Mouse (Mus musculus) heart, postnatal 0 days (tissue): ENCODE measurements around the gene Gm21119. TPM values are rescaled to one million over a fixed set of nuclear protein-coding genes. Genes with fewer than 3 reads are reported as not detected.
"Not testable (repeated sequence)": the region's sequence is repeated elsewhere in the genome, so short reads cannot be mapped to it uniquely, and the experiment has no call there.

ENCODE experiments used
- ATAC-seq: fragments of 200-750 bp; cut with Nextera tagmentation; 2 replicates; pipeline ENCODE4 v1.8.0; 2017; ENCODE audit warnings: low read depth, moderate number of reproducible peaks, moderate library complexity; ENCODE audit not compliant: insufficient read depth
- DNase-seq: peaks from one replicate; pipeline ENCODE4 v3.0.0-alpha.2; 2016; ENCODE audit warnings: low spot score
- H3K27ac ChIP-seq: fragments of 300-500 bp; sonication (generic); 2 replicates; pipeline ENCODE4 v1.5.1; 2014; ENCODE audit warnings: low read depth, mild to moderate bottlenecking
- H3K27me3 ChIP-seq: fragments of 300-500 bp; sonication (generic); 2 replicates; pipeline ENCODE4 v1.6.1; 2014; ENCODE audit warnings: low read length, mixed read lengths; ENCODE audit not compliant: control insufficient read depth, insufficient read depth
- H3K36me3 ChIP-seq: fragments of 300-500 bp; sonication (generic); replicated peaks from 2 replicates; pipeline ENCODE4 v1.6.1; 2014; ENCODE audit warnings: low read length, mixed read lengths; ENCODE audit not compliant: control insufficient read depth, insufficient read depth
- H3K4me1 ChIP-seq: fragments of 300-500 bp; sonication (generic); 2 replicates; pipeline ENCODE4 v1.6.1; 2014; ENCODE audit warnings: antibody characterized with exemption; ENCODE audit not compliant: control insufficient read depth, insufficient read depth
- H3K4me2 ChIP-seq: fragments of 300-500 bp; sonication (generic); 2 replicates; pipeline ENCODE4 v1.6.1; 2014; ENCODE audit warnings: low read depth, mild to moderate bottlenecking, low read length, moderate library complexity
- H3K4me3 ChIP-seq: fragments of 300-500 bp; sonication (generic); 2 replicates; pipeline ENCODE4 v1.5.1; 2014; ENCODE audit warnings: low read depth, low read length
- H3K9ac ChIP-seq: fragments of 300-500 bp; sonication (generic); replicated peaks from 2 replicates; pipeline ENCODE4 v1.6.1; 2014; ENCODE audit warnings: low read depth, low read length, mixed read lengths
- H3K9me3 ChIP-seq: fragments of 300-500 bp; sonication (generic); replicated peaks from 2 replicates; pipeline ENCODE4 v1.6.1; 2016; ENCODE audit warnings: low read length; ENCODE audit not compliant: control insufficient read depth
- WGBS: fragments of 180-500 bp; shearing (Covaris S2); extraction: QIAGEN DNeasy Blood & Tissue Kit; methylation state at CpG from one replicate; pipeline ENCODE4 v1.1.7; 2014; 5-methylcytosine and 5-hydroxymethylcytosine counted together
- polyA plus RNA-seq: library from polyadenylated mRNA; unstranded; fragments of >200 nt; fragmentation: Nextera tagmentation; extraction: Ambion mirVana; gene quantifications from 2 replicates; pipeline ENCODE4 v1.2.1, GENCODE M21; 2015
- total RNA-seq: library from RNA; depleted of rRNA; stranded (reverse); fragments of >200 nt; gene quantifications from 2 replicates; pipeline ENCODE4 v1.2.3, GENCODE M21; 2014; ENCODE audit warnings: low replicate concordance

The Gm21119 gene
- total and polyA plus RNA-seq, 2 experiments from 2014 or later = 0.34 TPM; not detected in 1

DNA sequence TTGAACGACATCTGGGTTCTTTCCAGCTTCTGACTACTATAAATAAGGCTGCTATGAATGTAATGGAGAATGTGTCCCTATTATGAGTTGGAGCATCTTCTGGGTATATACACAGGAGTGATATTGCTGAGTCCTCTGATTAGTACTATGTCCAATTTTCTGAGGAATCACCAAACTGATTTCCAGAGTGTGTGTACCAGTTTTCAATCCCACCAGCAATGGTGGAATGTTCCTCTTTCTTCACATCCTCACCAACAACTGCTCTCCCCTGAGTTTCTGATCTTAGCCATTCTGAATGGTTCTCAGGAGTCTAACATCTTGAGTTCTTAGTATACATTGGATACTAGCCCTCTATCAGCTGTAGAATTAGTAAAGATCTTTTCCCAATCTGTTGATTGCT lies 16.0 kb downstream of the Gm21119 start:
- H3K9ac ChIP-seq, H3K27me3 ChIP-seq, DNase-seq, H3K9me3 ChIP-seq, H3K4me1 ChIP-seq, H3K4me2 ChIP-seq, H3K36me3 ChIP-seq, ATAC-seq, H3K4me3 ChIP-seq, H3K27ac ChIP-seq: not testable (repeated sequence)
- WGBS = 26% methylated on average over 1 of the region's 1 CpGs

DNA sequence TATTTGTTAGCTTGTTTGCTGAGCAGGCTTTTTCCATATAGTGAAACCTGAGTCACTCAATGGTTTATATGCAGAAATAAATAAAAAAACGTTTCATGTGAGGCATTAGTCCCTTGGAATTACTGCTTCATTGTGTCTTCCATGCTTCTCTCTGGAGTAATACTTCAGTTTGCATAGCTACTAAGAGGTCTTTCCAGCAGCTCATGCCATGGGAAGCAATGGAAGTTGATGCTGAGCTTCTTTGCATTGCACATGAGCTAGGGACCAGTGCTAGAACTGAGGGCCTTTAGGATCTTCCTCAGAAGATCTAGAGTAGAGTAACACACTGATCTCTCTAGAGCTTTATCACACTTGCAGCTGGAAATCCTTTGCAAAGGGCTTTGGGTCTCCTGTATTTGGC lies 23.2 kb downstream of the Gm21119 start:
- not testable (repeated sequence) for H3K9me3 ChIP-seq, ATAC-seq, H3K4me3 ChIP-seq, H3K36me3 ChIP-seq, H3K4me1 ChIP-seq, H3K27me3 ChIP-seq, H3K27ac ChIP-seq, H3K9ac ChIP-seq, H3K4me2 ChIP-seq, DNase-seq
- no CpG with 5 or more reads among the region's 1 CpGs for WGBS

DNA sequence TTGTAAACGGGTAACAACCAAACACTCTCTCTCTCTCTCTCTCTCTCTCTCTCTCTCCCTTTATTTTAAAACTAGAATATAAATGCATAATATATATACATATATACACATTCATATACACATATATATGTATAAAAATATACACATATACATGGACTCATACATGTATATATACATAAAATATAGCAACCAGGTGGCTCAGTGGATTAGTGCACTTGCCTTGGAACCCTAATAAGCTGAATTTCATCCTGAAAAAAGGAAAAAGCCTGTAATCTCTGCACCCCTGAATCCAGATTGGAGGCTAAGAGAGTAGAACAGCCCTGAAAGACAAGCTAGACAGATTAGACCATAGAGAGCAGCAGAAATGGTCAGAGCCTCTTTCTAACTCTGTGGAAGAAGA lies 28.8 kb downstream of the Gm21119 start:
- H3K36me3 ChIP-seq, DNase-seq, H3K4me2 ChIP-seq, H3K9me3 ChIP-seq, ATAC-seq, H3K4me1 ChIP-seq, H3K27me3 ChIP-seq, H3K9ac ChIP-seq, H3K27ac ChIP-seq, H3K4me3 ChIP-seq: not testable (repeated sequence)
- no CpG with 5 or more reads among the region's 1 CpGs for WGBS

DNA sequence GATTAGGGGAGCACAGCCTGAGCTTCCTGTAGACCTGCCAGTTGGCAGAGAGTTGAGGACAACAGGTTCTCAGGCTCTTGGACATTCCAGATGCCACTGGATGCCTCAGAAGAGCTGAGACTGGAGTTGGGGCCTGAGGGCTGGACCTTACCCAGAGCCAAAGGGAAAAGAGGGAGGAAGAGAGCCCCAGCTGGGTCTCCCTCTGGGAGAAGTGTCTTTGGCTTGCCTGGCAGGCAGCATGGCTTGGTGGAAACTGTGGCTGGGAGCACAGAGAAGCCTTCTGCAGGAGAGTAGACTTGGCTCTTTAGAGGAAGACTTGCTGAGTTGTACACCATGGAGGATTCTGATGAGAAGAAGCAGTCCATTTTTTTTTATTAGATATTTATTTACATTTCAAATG lies 38.3 kb downstream of the Gm21119 start:
- H3K36me3 ChIP-seq, H3K4me3 ChIP-seq, H3K9ac ChIP-seq, H3K9me3 ChIP-seq, H3K4me1 ChIP-seq, H3K4me2 ChIP-seq, DNase-seq, H3K27me3 ChIP-seq, ATAC-seq, H3K27ac ChIP-seq: not testable (repeated sequence)

DNA sequence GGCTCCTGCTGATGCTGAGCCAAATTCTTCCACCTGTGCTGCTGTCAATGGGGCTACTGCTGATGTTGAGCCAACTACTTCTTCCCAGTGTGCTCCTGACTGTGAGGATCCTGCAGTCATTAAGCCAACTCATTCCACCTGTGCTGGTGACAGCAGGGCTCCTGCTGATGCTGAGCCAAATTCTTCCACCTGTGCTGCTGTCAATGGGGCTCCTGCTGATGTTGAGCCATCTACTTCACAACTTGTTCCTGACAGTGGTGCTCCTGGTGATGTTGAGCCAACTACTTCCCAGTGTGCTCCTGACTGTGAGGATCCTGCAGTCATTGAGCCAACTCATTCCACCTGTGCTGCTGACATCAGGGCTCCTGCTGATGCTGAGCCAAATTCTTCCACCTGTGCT lies 63.7 kb downstream of the Gm21119 start:
- not testable (repeated sequence) for DNase-seq, ATAC-seq

More for the DNA sequence above, 63.7 kb downstream of the Gm21119 start:
- H3K36me3 ChIP-seq, H3K4me2 ChIP-seq, H3K4me3 ChIP-seq, H3K9ac ChIP-seq, H3K27ac ChIP-seq, H3K27me3 ChIP-seq, H3K9me3 ChIP-seq, H3K4me1 ChIP-seq: not testable (repeated sequence)
